Mouse (Mus musculus) adrenal gland, postnatal 10 days (tissue): ENCODE measurements around the gene Plk5. TPM values are rescaled to one million over a fixed set of nuclear protein-coding genes. Genes with fewer than 3 reads are reported as not detected.

ENCODE experiments used
- DNase-seq: peaks from one replicate; pipeline ENCODE4 v3.0.0; 2021; ENCODE audit warnings: mixed read lengths
- total RNA-seq, 2 experiments: library from RNA; stranded (reverse); gene quantifications; 2 replicates each; pipeline ENCODE4 v1.2.3; 2021

The Plk5 gene
- total RNA-seq, 2 experiments from 2014 or later, result 0.12 TPM; not detected in 1

- DNase-seq, result peak; percentile 61
Measured at GRCm38 (mm10) chr10:80357994-80358639, 1.9 kb downstream of the Plk5 start.

DNA sequence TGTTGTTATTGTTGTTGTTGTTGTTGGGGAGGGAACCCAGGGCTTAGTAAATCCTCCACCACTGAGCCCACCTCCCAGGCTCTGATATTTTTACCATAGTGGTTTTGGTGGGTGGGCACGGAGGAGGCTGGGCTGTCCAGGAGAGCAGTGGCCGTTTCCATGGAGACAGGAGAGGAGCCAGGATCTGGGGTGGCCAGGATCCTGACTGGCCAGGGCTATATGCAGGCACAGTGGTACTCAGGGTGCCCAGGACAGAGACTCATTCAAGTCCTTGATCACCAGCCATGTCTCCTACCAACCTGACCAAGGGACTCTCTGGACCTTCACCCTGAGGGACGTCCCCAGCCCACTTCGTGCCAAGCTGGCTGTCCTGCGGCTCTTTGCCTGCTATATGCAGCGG, 7.5 kb downstream of the Plk5 start:
- DNase-seq, result no peak

DNA sequence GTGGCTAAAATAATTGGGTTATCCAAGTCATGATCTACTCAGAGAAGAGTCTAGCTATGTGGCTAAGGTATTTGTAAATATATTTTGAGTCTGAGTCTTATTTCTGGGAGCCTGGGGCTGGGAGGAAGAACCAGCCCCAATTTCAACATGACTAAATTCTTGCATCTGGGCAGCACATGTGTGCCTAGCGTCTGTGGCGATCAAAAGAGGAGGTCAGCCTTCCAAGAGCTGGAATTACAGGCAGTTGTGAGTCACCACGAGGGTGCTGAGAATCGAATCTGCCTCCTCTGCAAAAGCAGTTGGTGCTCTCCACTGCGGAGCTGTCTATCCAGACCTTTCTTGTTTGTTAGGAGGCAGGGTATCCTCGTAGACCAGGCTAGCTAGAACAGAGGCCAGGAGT, 9.5 kb downstream of the Plk5 start:
- DNase-seq, result no peak

DNA sequence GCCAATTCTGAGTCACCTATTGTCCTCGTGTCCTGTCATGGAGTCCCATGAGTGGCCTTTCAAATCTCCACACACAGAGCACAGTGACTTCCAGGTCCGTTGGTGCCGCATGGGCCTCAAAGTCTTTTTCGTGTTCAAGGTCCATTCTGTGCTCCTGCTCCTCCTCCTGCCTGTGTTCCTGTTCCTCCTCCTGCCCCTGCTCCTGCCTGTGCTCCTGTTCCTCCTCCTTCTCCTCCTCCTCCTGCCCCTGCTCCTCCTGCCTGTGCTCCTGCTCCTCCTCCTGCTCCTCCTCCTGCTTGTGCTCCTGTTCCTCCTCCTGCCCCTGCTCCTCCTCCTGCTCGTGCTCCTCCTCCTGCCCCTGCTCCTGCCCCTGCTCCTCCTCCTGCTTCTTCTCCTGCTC, 11.7 kb downstream of the Plk5 start:
- no peak for DNase-seq

- DNase-seq, result no peak
Measured at GRCm38 (mm10) chr10:80368392-80368791, 12.1 kb downstream of the Plk5 start.

DNA sequence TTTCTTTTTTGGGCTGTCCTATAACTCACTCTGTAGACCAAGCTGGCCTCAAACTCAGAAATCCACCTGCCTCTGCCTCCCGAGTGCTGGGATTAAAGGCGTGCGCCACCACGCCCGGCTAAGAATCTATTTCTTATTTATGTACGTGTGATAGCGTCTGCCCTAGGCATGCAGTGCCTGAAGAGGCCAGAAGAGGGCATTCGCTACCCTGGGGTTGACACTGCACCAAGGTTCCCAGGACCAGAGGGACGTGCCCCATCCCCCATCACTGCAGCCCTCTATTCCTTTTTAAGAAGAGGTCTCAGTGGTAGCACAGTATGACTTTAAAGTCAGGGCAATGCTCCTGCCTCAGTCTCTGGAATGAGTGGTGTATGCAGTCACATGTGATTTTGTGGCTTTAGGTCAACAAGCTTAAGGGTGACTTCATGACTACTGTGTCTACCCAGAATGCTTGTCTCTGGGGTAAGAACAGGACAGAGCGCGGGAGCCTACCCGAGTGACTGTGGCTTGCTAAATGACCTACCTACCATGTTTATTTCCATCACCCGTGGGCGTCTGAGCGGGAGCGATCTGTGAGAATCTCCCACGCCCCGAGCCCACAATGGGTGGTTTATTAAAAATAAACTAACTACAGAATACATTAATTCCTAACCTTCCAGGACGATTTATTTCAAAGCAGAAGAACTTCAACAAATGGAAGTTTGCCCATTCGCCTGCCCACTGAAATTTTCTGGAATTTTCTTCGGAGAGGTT, 13.9 kb downstream of the Plk5 start:
- no peak for DNase-seq

GRCm38 (mm10) chr10:80371411-80371966, 15.2 kb downstream of the Plk5 start:
- peak; percentile 58 for DNase-seq

- DNase-seq, result no peak
Measured at GRCm38 (mm10) chr10:80371983-80372382, 15.7 kb downstream of the Plk5 start.

DNA sequence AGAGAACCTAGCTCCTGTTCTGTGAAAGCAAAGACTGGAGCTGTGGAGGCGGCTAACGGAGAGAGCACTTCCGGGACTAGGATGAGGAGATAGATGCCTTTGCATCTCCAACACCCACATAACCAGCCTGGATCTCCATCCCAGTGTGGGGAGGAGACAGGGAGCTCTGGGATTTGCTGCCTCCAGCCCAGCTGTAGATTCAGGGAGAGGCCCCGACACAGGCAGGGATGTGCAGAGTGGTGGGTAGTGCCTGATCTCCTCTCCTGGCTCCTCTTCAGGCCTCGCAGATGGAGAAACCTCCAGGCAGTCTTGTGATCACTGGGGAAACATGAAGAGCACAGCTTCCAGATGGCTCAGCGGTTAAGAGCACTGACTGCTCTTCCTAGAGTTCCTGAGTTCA, 16.4 kb downstream of the Plk5 start:
- DNase-seq, result no peak

GRCm38 (mm10) chr10:80374063-80374462, 17.8 kb downstream of the Plk5 start:
- DNase-seq, result peak; percentile 87

- DNase-seq, result peak; percentile 94
Measured at GRCm38 (mm10) chr10:80376160-80376559, 19.9 kb downstream of the Plk5 start.

DNA sequence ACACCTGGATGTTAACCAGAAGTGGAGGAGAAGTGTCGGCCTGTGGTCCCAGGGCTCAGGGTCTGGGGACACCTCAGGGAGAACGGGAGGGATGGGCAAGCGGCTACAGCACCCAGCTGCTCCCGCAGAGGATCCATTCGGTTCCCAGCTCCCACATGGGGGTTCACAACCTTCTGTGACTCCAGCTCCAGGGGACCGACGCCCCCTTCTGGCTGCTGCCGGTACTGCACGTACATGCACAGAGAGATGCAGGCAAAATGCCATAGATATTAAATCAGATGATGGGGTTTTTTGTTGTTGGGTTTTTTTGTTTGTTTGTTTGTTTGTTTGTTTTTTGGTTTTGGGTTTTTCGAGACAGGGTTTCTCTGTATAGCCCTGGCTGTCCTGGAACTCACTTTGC, 21.5 kb downstream of the Plk5 start:
- DNase-seq, result peak; percentile 58

DNA sequence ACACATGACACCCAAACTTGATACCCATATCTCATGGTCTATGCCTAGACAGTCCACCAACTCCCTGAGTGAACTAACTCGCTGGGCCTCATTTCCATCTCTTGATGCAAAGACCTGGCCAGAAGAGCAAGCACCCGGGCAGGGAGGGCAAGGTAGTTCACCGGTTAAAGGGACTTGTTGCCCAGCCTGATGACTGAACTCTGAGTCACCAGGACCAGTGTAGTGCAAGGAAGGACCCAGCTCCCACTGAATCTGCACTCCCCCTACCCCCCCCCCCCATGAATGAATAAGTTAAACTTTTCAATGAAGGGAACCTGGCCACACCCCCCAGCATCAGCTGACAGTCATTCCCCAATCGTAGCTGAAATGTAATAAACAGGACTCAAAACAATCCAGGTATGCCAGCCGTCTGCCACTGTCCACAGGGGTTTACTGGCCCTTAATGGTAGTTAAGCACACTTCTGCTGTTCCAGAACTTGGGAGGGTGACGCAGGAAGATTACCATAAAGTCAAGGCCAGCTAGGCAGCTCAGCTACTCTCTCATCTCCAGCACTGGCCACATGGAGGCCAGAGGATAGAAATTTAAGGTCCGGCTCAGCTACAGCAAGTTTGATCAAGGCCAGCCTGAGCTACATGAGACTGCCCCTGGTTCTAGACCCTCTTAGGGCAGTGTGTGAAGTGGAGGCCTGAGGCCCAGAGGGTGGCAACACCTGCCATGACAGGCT, 26.5 kb downstream of the Plk5 start:
- peak; percentile 47 for DNase-seq

GRCm38 (mm10) chr10:80383431-80383830, 27.2 kb downstream of the Plk5 start:
- DNase-seq, result peak; percentile 39

DNA sequence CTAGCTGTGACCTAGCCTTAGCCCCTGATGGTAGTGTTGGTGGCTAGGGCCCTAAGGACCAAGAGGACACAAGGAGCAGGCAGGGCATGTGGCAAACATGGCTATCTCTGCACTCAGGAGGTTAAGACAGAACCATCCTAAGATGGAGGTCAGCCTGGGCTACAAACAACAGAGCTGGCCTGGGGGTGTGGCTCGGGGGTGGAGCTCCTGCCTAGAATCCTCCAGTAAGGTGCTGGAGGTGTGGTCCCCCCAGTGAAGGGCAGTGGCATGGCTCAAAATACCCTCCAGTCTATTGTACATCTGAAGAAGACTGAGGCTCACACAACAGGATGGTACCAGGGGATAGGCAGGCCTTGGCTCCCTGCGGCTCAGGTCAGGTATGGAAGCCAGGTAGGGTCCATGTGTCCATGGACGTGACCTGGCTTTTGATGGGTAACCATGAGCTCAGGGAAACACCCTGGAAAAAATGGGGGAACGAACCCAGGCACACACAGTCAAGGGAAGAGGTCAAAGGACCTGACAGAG, 27.9 kb downstream of the Plk5 start:
- DNase-seq, result no peak

GRCm38 (mm10) chr10:80384709-80385108, 28.4 kb downstream of the Plk5 start:
- DNase-seq, result no peak

DNA sequence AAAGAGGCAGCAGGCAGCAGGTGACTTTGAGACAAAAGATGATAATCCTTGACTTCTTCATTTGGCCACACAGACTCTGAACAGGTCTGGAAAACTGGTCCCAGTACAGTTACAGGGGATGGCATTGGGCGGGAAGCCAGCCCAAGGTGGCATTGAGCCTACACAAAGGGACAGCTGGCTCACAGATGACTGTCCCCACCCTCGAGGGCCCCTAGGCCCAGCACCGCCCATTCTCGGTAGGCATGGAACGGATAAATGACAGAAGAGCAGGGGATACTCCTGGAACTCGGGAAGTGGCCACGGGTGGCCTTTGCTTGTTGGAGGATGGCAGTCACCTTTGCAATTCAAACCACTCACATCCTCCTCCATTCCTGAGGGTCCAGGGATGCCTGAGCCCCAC, 29.1 kb downstream of the Plk5 start:
- peak; percentile 63 for DNase-seq

DNA sequence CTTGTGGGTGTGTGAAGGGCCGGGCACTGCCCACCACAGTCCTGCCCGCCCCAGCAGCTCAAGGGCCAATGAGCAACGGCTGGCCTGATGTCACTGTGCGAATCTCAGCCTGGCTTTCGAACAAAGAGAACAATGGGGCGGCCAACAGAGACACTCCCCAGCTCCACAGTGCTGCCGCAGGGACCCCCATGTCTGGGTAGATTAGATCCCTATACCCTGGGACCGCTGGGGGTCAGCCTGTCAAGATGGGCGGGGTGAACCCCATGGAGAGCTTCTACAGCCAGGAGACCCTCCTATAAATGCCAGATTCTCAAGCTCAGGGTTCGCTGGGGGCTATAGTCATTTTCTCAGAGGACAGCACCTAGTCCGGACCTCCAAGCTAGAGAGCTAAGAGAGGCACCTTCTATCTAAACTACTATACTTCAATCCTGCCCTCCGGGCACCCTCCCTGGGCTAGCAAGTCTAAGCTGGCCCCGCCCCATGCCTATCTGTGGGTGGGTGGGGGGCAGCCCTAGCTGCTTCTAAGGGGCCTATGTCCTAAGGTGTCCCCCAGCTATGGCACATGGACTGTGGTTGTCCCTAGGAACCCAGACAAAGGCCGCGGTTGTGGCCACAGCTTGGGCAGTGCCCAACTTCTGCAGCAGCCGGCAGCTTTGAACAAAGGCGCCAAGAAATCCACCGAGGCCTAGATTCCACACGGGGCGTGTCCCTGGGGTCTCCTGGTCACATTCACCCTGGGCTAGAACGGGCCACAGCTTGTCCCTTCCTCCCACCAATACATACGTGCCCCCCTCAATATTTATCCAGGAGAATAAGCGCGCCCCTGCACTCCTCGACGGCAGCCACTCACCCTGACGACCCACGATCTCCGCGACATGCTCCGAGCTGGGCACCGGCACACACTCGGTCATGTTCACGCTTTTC, 29.8 kb downstream of the Plk5 start:
- DNase-seq, result peak; percentile 67

- no peak for DNase-seq
Measured at GRCm38 (mm10) chr10:80386735-80387471, 30.6 kb downstream of the Plk5 start.

GRCm38 (mm10) chr10:80387522-80387959, 31.3 kb downstream of the Plk5 start, which contains the start of gene Mex3d:
Gene Mex3d (minus strand): TSS chr10:80387659.
- peak; percentile 96 for DNase-seq

DNA sequence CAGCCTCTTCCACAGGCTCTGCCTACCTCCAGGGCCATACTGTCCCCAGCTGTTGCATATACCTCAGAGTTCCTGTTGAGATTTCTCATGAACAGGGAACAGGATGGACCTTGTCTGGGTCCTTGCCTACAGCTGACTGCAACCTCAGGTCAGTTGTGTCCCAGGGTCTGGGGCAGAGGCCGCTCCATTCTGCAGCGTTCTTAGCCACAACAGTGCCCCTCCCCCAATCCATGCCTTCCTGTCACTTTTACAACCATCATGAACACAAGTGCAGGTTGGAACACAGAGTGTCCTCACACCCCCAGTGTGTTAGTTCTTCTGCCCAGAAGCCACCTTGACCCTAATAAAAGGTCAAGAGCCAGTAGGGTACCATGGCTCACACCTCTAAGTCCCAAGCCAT, 32.5 kb downstream of the Plk5 start:
- DNase-seq, result no peak
